Mouse (Mus musculus): ENCODE data around the gene Acvr2a.

DNA sequence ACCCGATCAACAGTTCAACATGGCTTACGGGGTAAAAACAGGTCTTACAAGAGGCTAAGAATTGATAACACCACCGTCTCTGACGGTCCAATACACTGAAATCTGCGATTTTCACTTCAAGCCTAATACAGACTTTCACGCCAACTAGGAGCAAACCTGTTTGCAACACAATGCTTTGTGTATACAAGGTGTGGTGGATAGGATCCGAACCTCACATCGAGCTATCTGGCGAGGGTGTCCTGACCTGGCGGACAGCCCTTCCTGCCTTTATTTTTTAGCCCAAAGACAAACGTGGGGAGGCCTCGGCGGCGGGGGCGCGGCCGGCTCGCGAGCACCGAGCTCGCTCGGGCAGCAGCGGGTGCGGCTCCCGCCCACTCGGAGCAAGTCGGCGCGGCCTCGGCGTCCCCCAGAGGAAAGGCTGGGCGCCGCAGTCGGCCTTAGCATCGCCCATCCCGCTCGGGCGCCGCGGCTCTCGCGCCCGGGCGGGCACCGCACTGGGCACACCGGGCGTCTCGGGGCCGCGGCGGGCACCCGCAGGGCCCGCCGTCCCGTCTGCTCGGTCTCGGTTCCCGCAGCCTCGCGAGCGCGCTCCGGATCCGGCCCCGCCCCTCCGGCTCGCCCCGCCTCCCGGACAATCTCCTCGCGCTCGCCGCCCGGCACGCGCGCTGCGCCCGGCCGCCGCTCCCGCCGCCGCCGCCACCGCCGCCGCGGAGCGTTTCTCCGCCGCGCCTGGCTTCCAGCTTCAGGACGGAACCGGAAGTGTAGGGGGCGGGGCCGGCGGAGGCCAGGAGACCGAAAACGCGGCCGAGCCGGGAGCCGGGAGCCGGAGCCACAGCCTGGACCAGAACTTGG, at the start of gene Acvr2a:
- TF ChIP-seq GATA1 (IDR thresholded peaks at IDR 0.05; ENCODE audit: borderline replicate concordance, low read length) (no peak), FLI1 (IDR thresholded peaks at IDR 0.05; ENCODE audit: low read length) (no peak)

Measured in megakaryocyte, embryonic 14.5 days (primary cell).